Mouse (Mus musculus): ENCODE results near the gene Ssc5d. TPM values are rescaled to one million over a fixed set of nuclear protein-coding genes. Genes with fewer than 3 reads are reported as not detected.

Ssc5d gene
- polyA plus RNA-seq, 1 experiment from 2014 or later: 0.82 TPM

GRCm38 (mm10) chr7:4933103-4933502, 7.5 kb downstream of the Ssc5d start:
- no peak for DNase-seq (ENCODE audit: low spot score)
- Histone ChIP-seq H3K9me3 (ENCODE audit: control insufficient read depth, low read length) (peaks cover 3% of the 10 kb centered on the region; the same call in 1 of the 2 replicates), H3K27ac (ENCODE audit: low read depth, low read length) (no peak overlapping the region), H3K4me1 (replicated peaks; ENCODE audit: control insufficient read depth, insufficient read depth, low read length) (no peaks in the 10 kb centered on the region), H3K27me3 (replicated peaks; ENCODE audit: control insufficient read depth, insufficient read depth, low read length) (no peaks in the 10 kb centered on the region), H3K4me2 (no peak overlapping the region), H3K36me3 (ENCODE audit: control insufficient read depth, insufficient read depth, low read length) (no peaks in the 10 kb centered on the region), H3K9ac (ENCODE audit: low read depth, low read length) (no peak overlapping the region), H3K4me3 (ENCODE audit: low read depth, low read length) (no peak overlapping the region)
- 74% methylated on average over 12 of the region's 12 CpGs for WGBS
- no peak for ATAC-seq (replicated peaks; ENCODE audit: low FRiP score)

DNA sequence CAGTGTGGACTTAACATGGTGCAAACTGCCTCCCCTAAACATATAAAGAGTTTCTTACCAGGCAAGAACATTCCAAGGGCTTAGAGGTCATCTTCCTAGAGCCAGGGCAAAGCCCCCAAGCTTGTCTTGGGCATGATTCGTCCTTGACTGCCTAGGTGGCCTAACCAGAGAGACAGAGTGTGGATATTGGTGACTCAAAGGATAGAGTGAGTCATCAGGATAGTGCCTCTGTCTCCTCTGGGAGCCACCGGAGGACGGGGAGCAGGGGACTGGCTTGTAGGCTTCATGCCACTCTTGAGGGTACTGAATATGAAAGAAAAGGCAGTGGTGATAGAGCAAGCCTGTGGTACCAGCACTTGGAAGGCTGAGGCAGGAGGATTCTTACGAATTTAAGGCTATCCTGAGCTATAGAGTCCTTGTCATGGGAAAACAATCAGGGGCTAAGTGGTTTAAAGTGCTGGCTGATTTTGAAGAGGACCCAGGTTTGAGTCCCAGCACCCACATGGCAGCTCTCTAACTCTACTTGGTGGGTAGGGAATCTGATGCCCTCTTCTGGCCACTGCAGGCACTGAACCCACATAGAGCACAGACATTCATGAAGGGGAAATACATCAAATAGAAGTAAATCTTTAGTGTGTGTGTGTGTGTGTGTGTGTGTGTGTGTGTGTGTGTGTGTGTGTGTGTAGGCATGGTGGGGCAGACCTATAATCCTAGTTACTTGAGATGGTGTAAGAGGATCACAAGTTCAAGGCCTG, 8.8 kb downstream of the Ssc5d start:
- no peaks in the 10 kb centered on the region for H3K27me3 ChIP-seq (replicated peaks; ENCODE audit: control insufficient read depth, insufficient read depth, low read length)
- H3K9ac ChIP-seq (ENCODE audit: low read depth, low read length): no peak overlapping the region
- DNase-seq (ENCODE audit: low spot score): no peak
- H3K4me2 ChIP-seq: no peak overlapping the region
- no peak overlapping the region for H3K4me3 ChIP-seq (ENCODE audit: low read depth, low read length)
- H3K36me3 ChIP-seq (ENCODE audit: control insufficient read depth, insufficient read depth, low read length): no peaks in the 10 kb centered on the region
- peaks cover 3% of the 10 kb centered on the region; the same call in 1 of the 2 replicates for H3K9me3 ChIP-seq (ENCODE audit: control insufficient read depth, low read length)
- 78% methylated on average over 4 of the region's 4 CpGs for WGBS
- H3K27ac ChIP-seq (ENCODE audit: low read depth, low read length): no peak overlapping the region
- H3K4me1 ChIP-seq (replicated peaks; ENCODE audit: control insufficient read depth, insufficient read depth, low read length): no peaks in the 10 kb centered on the region
- no peak for ATAC-seq (replicated peaks; ENCODE audit: low FRiP score)

- Histone ChIP-seq H3K27ac (ENCODE audit: low read depth, low read length) (no peak overlapping the region), H3K27me3 (replicated peaks; ENCODE audit: control insufficient read depth, insufficient read depth, low read length) (no peaks in the 10 kb centered on the region), H3K4me2 (no peak overlapping the region), H3K36me3 (ENCODE audit: control insufficient read depth, insufficient read depth, low read length) (no peaks in the 10 kb centered on the region), H3K9me3 (ENCODE audit: control insufficient read depth, low read length) (peaks cover 3% of the 10 kb centered on the region; the same call in 1 of the 2 replicates), H3K4me3 (ENCODE audit: low read depth, low read length) (no peak overlapping the region), H3K4me1 (replicated peaks; ENCODE audit: control insufficient read depth, insufficient read depth, low read length) (no peaks in the 10 kb centered on the region), H3K9ac (ENCODE audit: low read depth, low read length) (no peak overlapping the region)
- DNase-seq (ENCODE audit: low spot score): no peak
- 75% methylated on average over 10 of the region's 10 CpGs for WGBS
- ATAC-seq (replicated peaks; ENCODE audit: low FRiP score): no peak
Measured at GRCm38 (mm10) chr7:4936832-4937231, 11.2 kb downstream of the Ssc5d start.

- WGBS: 66% methylated on average over 11 of the region's 11 CpGs
- Histone ChIP-seq H3K4me3 (ENCODE audit: low read depth, low read length) (no peak overlapping the region), H3K27me3 (replicated peaks; ENCODE audit: control insufficient read depth, insufficient read depth, low read length) (no peaks in the 10 kb centered on the region), H3K9ac (ENCODE audit: low read depth, low read length) (no peak overlapping the region), H3K9me3 (ENCODE audit: control insufficient read depth, low read length) (peaks cover 3% of the 10 kb centered on the region; the same call in 1 of the 2 replicates), H3K27ac (ENCODE audit: low read depth, low read length) (no peak overlapping the region), H3K4me2 (no peak overlapping the region), H3K36me3 (ENCODE audit: control insufficient read depth, insufficient read depth, low read length) (no peaks in the 10 kb centered on the region), H3K4me1 (replicated peaks; ENCODE audit: control insufficient read depth, insufficient read depth, low read length) (no peaks in the 10 kb centered on the region)
- ATAC-seq (replicated peaks; ENCODE audit: low FRiP score) (no peak), DNase-seq (ENCODE audit: low spot score) (no peak)
Measured at GRCm38 (mm10) chr7:4937392-4937791, 11.8 kb downstream of the Ssc5d start.

- Histone ChIP-seq H3K9ac (ENCODE audit: low read depth, low read length) (no peak overlapping the region), H3K27ac (ENCODE audit: low read depth, low read length) (no peak overlapping the region), H3K4me3 (ENCODE audit: low read depth, low read length) (no peak overlapping the region), H3K36me3 (ENCODE audit: control insufficient read depth, insufficient read depth, low read length) (no peaks in the 10 kb centered on the region), H3K9me3 (ENCODE audit: control insufficient read depth, low read length) (peaks cover 3% of the 10 kb centered on the region; the same call in 1 of the 2 replicates), H3K27me3 (replicated peaks; ENCODE audit: control insufficient read depth, insufficient read depth, low read length) (0 out of 2 replicates have a peak, but pooled peaks cover 2% of the 10 kb centered on the region), H3K4me1 (replicated peaks; ENCODE audit: control insufficient read depth, insufficient read depth, low read length) (0 out of 2 replicates have a peak, but pooled peaks cover 1% of the 10 kb centered on the region), H3K4me2 (no peak overlapping the region)
- 0 out of 2 replicates have a peak, but pooled peaks have one; percentile 44 for ATAC-seq (replicated peaks; ENCODE audit: low FRiP score)
- no peak for DNase-seq (ENCODE audit: low spot score)
- 29% methylated on average over 2 of the region's 2 CpGs for WGBS
Measured at GRCm38 (mm10) chr7:4938456-4938855, 12.9 kb downstream of the Ssc5d start.

GRCm38 (mm10) chr7:4940068-4940479, 14.5 kb downstream of the Ssc5d start:
- Histone ChIP-seq H3K27ac (ENCODE audit: low read depth, low read length) (no peak overlapping the region), H3K4me1 (replicated peaks; ENCODE audit: control insufficient read depth, insufficient read depth, low read length) (0 out of 2 replicates have a peak, but pooled peaks cover 3% of the 10 kb centered on the region), H3K9ac (ENCODE audit: low read depth, low read length) (no peak overlapping the region), H3K4me2 (no peak overlapping the region), H3K9me3 (ENCODE audit: control insufficient read depth, low read length) (no peaks in the 10 kb centered on the region), H3K36me3 (ENCODE audit: control insufficient read depth, insufficient read depth, low read length) (no peaks in the 10 kb centered on the region), H3K27me3 (replicated peaks; ENCODE audit: control insufficient read depth, insufficient read depth, low read length) (0 out of 2 replicates have a peak, but pooled peaks cover 2% of the 10 kb centered on the region), H3K4me3 (ENCODE audit: low read depth, low read length) (no peak overlapping the region)
- peak; percentile 80 for DNase-seq (ENCODE audit: low spot score)
- WGBS: 19% methylated on average over 9 of the region's 9 CpGs
- ATAC-seq (replicated peaks; ENCODE audit: low FRiP score): 0 out of 2 replicates have a peak, but pooled peaks have one; percentile 37

- H3K4me1 ChIP-seq (replicated peaks; ENCODE audit: control insufficient read depth, insufficient read depth, low read length): 0 out of 2 replicates have a peak, but pooled peaks cover 3% of the 10 kb centered on the region
- no peak for ATAC-seq (replicated peaks; ENCODE audit: low FRiP score)
- 44% methylated on average over 5 of the region's 5 CpGs for WGBS
- H3K27ac ChIP-seq (ENCODE audit: low read depth, low read length): no peak overlapping the region
- H3K4me2 ChIP-seq: no peak overlapping the region
- no peaks in the 10 kb centered on the region for H3K9me3 ChIP-seq (ENCODE audit: control insufficient read depth, low read length)
- no peak overlapping the region for H3K4me3 ChIP-seq (ENCODE audit: low read depth, low read length)
- H3K36me3 ChIP-seq (ENCODE audit: control insufficient read depth, insufficient read depth, low read length): no peaks in the 10 kb centered on the region
- DNase-seq (ENCODE audit: low spot score): no peak
- no peak overlapping the region for H3K9ac ChIP-seq (ENCODE audit: low read depth, low read length)
- H3K27me3 ChIP-seq (replicated peaks; ENCODE audit: control insufficient read depth, insufficient read depth, low read length): 0 out of 2 replicates have a peak, but pooled peaks cover 2% of the 10 kb centered on the region
Measured at GRCm38 (mm10) chr7:4942673-4943072, 17.1 kb downstream of the Ssc5d start.

- H3K4me3 ChIP-seq (ENCODE audit: low read depth, low read length): peak overlapping the region; percentile 21; the same call in 1 of the 2 replicates
- peak; percentile 81 for ATAC-seq (replicated peaks; ENCODE audit: low FRiP score)
- H3K4me1 ChIP-seq (replicated peaks; ENCODE audit: control insufficient read depth, insufficient read depth, low read length): 0 out of 2 replicates have a peak, but pooled peaks cover 3% of the 10 kb centered on the region
- no peak overlapping the region for H3K9ac ChIP-seq (ENCODE audit: low read depth, low read length)
- peak; percentile 79 for DNase-seq (ENCODE audit: low spot score)
- H3K27me3 ChIP-seq (replicated peaks; ENCODE audit: control insufficient read depth, insufficient read depth, low read length): 0 out of 2 replicates have a peak, but pooled peaks cover 2% of the 10 kb centered on the region
- no peaks in the 10 kb centered on the region for H3K36me3 ChIP-seq (ENCODE audit: control insufficient read depth, insufficient read depth, low read length)
- 17% methylated on average over 15 of the region's 15 CpGs for WGBS
- H3K4me2 ChIP-seq: peak overlapping the region; percentile 59
- H3K27ac ChIP-seq (ENCODE audit: low read depth, low read length): no peak overlapping the region
- H3K9me3 ChIP-seq (ENCODE audit: control insufficient read depth, low read length): no peaks in the 10 kb centered on the region
Measured at GRCm38 (mm10) chr7:4943223-4943815, 17.7 kb downstream of the Ssc5d start.

Measured in liver, embryonic 11.5 days (tissue).